Mouse (Mus musculus) inflammation-experienced regulatory T-cells, adult 6 months (primary cell): ENCODE data around the gene Enox1. TPM values are rescaled to one million over a fixed set of nuclear protein-coding genes. Genes with fewer than 3 reads are reported as not detected.

Experiments
- ATAC-seq: one replicate; pipeline ENCODE4 v1.8.0; 2017
- polyA plus RNA-seq, 3 experiments: library from polyadenylated mRNA; unstranded; fragments of 100-300 nt; shearing (Covaris generic); gene quantifications; one replicate each; pipeline ENCODE4 v1.2.1; 2017

Enox1 gene
- polyA plus RNA-seq, 3 experiments from 2014 or later, result 0.11 to 0.36 (median 0.24) TPM

DNA sequence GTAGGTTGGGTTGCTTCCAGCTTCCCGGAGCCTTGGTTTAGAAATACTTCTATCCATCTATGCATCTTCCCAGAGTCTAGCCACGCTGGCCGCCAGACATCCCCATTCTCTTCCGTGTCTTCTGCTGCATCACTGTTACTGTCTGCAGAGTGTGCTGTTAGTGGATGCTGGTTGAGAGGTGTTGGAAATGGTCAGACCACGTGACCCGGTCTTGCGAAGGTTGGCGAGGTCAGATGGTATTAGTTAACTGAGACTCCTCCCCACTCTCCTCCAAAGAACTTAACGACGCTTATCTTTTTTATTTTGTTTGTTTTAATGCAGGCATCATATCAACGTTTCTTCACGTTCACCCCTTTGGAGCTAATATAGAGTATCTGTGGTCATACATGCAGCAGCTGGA lies 550.7 kb downstream of the Enox1 start:
- no peak for ATAC-seq

DNA sequence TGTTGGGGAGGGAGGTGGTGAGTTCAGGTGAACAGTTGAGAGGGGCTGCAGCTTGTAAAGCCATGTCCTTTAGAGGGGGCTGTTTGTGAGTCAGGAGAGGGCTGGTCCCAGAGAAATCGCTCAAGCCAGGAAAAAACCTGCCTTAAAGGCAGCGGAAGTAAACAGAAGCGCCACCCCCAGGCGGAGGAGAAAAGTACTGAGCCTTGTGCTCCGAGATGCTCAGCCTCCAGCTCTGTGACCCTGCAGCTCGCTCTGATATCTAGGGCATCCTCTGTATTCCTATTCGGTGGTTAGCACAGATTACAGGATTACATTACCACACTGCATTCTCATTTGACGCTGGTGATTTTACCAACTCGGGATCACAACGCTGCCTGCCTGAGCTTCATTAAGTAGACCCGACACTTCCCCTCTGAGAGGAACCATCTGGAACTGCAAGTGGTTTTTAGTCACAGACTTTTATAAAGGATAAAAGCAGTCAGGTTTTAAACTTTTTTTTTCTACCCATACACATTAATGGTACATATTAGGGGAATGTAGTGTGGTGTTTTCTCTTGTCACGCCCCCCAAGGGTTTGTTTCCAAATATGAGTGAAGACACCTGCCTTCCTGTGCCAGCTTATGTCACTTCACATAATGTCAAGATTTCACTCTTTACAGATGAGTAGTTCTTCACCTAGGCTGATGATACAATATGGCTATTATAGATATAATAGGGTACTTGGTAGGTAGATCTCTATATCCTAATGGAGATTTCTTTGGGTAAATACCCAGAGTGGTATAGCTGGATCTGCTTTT lies 552.0 kb downstream of the Enox1 start:
- no peak for ATAC-seq

DNA sequence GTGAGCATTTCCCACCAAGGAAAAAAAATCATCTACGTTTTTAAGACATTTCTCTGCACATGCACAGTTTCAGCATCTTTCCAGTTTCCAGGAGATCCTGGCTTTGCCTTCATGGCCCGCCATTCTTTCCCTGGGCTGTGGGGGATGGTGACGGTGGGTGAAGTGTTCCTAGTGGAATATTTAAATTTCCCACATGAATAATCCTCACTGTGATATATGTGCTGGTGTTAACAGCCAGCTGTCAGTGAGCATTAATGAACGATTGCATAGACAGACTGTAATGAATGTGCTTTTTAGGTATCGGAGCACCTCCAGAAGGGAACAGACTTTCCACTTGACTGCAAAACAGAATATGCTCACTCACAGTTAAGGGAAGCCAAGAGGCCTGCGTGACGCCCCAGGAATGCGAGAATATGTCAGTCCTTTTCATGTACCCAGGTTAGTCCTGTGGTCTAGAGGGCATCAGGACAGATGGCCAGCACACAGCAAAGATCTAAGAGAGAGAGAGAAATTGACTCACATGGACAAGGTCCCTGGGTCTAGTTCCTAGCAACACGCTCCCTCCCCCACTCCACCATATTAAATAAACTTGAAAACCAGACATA lies 558.5 kb downstream of the Enox1 start:
- no peak for ATAC-seq

DNA sequence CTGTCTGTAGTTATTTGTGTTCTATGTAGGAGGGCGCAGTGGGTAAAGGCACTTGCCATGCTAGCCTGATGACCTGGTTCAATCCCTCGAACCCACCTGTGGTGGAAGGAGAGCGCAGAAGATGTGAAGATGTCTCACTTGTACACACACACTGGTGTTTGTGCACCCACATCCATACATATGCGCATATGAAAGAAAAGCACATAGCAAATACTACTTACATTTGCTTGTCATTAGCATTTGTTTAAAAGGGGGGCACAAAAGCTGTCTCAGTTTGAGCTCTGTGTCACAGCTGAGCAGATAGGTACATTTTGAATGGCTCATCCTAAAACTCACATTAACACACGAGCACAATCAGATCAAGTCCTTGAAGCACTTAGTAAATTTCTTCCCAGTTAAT lies 560.4 kb downstream of the Enox1 start:
- no peak for ATAC-seq

DNA sequence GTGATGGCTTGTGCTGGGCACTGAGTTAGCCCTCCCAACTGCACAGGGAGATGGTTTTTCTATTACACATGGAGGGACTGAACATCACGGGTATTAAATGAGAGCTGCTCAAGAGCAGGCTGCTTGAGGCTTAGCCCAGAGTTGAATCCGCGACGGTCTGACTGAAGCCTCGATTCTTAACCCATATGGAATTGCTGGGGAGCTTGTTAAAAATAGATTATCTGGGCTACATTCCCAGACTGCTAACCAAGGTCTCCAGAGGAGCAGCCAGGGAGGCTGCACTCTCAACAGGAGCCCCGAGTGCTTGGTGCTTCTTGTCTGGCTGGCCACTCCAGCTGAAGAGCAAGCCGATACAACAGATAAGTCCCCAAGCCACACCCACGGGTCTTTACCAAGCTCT lies 562.3 kb downstream of the Enox1 start:
- no peak for ATAC-seq

DNA sequence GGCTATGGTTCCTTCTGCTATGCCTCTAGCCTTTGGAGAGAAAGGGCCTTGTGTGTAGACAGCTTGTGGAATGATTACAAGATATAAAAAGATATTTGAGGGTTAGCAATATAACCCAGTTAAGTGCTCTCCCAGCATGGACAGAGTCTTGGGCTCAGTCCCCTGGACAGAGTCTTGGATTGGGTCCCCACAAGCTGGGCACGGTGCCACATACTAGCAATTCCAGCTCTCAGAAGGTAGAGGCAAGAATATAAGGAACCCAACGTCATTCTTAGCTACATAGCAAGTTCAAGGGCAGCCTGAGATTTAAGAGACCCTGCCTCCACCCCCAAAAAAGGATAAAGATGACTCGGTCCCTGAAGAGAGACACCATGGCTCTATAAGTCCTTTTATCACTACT lies 581.5 kb downstream of the Enox1 start:
- no peak for ATAC-seq

DNA sequence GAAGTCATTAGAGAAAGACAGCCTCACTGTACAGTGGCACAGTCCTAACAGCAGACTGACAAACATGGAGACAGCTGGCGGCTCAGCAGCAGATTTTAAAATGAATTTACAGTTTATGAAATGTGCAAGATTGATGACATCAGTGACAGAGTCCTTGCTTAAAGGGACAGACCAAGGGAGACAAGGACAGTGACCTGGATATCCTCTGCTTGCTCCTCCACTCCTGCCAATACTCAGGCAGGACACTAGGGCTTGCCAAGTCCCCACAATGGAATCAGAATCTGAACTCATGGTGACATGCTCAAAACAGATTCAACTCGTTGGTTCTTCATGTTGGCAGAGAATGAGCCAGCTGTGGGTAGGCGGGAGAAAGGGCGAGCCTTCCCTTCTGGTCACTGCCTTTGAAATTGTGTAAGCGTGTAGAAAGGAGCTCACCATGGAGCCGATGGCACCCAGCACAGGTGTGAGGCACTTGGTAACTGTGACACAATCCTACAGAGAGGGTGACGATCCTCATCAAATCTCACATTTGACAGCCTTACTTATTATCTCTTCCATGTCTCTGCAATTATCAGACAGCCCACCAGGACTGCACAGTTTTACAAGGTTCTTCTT lies 582.3 kb downstream of the Enox1 start:
- no peak for ATAC-seq

DNA sequence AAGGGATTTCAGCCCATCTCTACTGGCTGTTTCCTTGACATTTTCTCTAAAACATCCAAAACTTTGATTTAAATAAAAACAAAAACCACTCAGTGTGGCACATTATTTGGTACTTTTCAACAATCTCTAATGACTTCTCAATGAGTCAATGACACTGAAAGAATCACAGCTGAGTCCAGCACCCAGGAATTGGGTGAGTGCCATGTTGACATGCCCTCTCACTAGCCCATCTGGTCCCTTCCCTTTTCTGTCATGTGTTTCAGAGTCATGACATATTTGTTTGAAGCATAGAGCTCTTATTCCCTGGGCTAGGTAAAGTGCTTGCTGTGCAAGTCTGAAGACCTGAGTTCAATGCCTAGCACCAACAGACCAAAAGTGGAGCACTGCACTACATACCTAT lies 582.8 kb downstream of the Enox1 start:
- ATAC-seq, result no peak

DNA sequence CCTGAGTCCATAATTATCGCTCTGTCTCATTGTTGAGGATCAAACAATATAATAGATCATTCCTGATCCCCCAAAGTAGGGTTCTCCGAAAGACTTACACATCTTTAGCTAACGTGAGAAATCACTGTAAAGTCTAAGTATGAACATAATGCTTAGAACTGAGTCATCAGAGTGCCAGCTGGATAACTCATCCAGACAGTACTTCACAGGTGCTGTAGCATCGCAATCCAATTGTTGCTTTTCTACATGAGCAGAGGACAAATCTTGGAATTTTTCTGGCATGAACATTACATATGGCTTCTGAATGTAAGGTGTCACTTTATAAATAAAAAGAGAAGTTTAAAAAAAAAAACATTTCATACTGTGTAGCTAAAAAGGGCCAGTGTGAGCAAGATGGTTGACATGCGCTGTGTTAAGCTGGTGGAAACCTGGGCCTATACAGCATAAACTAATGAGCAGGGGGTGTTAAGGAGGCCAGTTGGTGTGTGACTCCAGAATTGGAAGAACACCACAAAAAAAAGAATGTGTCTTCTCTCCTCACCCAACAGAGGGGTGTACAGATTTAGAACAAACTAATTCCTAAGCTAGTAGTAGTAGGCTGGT lies 588.2 kb downstream of the Enox1 start:
- ATAC-seq, result no peak

DNA sequence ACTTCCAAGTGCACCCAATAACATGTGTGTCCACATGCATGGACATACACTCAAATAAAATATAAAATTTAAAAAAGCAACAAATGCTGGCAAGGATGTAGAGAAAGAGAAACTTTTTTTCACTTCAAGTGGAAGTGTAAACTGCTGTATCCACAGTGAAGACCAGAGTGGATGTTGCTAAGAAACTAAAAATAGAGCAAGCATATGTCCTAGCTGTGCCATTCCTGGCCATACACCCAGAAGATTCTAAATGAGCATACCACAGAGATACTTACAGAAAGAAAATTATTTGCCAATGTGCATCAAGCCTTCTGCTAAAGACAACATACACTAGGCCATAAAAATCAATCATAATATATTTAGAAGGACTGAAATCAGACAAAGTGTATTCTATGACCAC lies 592.4 kb downstream of the Enox1 start:
- ATAC-seq, result no peak

Other genes starting within 250 kb of the Enox1 start
- 1 to 10 TPM in 2 of 3 experiments, under 1 TPM in 1; 0.65 to 3.4 (median 2.7) TPM for gene Ccdc122, start 120.0 kb upstream of the Enox1 start, polyA plus RNA-seq
- 1 to 10 TPM in 1 of 3 experiments, under 1 TPM in 2; 0.30 to 1.2 (median 0.63) TPM for gene Lacc1, start 119.9 kb upstream of the Enox1 start, polyA plus RNA-seq